Comparison of ENCODE assay signal across 38 mouse cellular contexts in genomic region chr4:63382676-63383369, GRCm38 (mm10). TPM values are rescaled to one million over a fixed set of nuclear protein-coding genes. Genes with fewer than 3 reads are reported as not detected.
DNase-seq lines count a peak whose midpoint lies in the region; ATAC-seq and TF ChIP-seq lines count a peak whose summit lies in the region.
"Had no signal": no experiment of that assay in that cellular context is flagged by ENCODE, and none has a peak within 500 bp of the region (broad histone marks: within the 10 kb centered on the region; RNA-seq: fewer than 3 reads in every experiment).

No protein-coding gene starts in this region.

- H3K9ac ChIP-seq in liver, embryonic 13.5 days, result peak overlapping the region; percentile 61
- no peak overlapping the region for H3K9ac ChIP-seq in kidney, embryonic 16.5 days (replicated peaks; ENCODE audit: low read length)
- H3K9ac ChIP-seq: embryonic facial prominence, embryonic 13.5 days; forebrain, embryonic 13.5 days; hindbrain, embryonic 12.5 days; intestine, embryonic 15.5 days; limb, embryonic 13.5 days; midbrain, embryonic 15.5 days; neural tube, embryonic 15.5 days had no signal

- H3K27me3 ChIP-seq in erythroblast, embryonic 14.5 days (ENCODE audit: control insufficient read depth), result no peaks in the 10 kb centered on the region
- H3K27me3 ChIP-seq in liver, embryonic 13.5 days, result no peaks in the 10 kb centered on the region
- H3K27me3 ChIP-seq in kidney, embryonic 16.5 days (ENCODE audit: insufficient read depth, low read length), result no peaks in the 10 kb centered on the region
- H3K27me3 ChIP-seq: embryonic facial prominence, embryonic 13.5 days; forebrain, embryonic 13.5 days; hindbrain, embryonic 12.5 days; intestine, embryonic 15.5 days; limb, embryonic 13.5 days; midbrain, embryonic 15.5 days; neural tube, embryonic 15.5 days had no signal

- no peaks in the 10 kb centered on the region for H3K9me3 ChIP-seq in erythroblast, embryonic 14.5 days (ENCODE audit: control insufficient read depth, low read length)
- H3K9me3 ChIP-seq in liver, embryonic 13.5 days (replicated peaks), result no peaks in the 10 kb centered on the region
- no peaks in the 10 kb centered on the region for H3K9me3 ChIP-seq in kidney, embryonic 16.5 days (ENCODE audit: low read length)
- H3K9me3 ChIP-seq: embryonic facial prominence, embryonic 13.5 days; forebrain, embryonic 13.5 days; heart, embryonic 10.5 days; hindbrain, embryonic 12.5 days; intestine, embryonic 15.5 days; limb, embryonic 13.5 days; midbrain, embryonic 10.5 days; midbrain, embryonic 15.5 days; neural tube, embryonic 15.5 days had no signal

- no peak overlapping the region for H3K4me3 ChIP-seq in bone marrow, adult 2 months (replicated peaks; ENCODE audit: control insufficient read depth, low read depth, low read length)
- H3K4me3 ChIP-seq in erythroblast, embryonic 14.5 days (replicated peaks), result peak overlapping the region; percentile 14
- no peak overlapping the region for H3K4me3 ChIP-seq in liver, embryonic 13.5 days (replicated peaks)
- no peak overlapping the region for H3K4me3 ChIP-seq in kidney, embryonic 16.5 days (ENCODE audit: low read length)
- H3K4me3 ChIP-seq: embryonic facial prominence, embryonic 13.5 days; forebrain, embryonic 13.5 days; heart, embryonic 10.5 days; hindbrain, embryonic 12.5 days; intestine, embryonic 15.5 days; left cerebral cortex, adult 2 months; limb, embryonic 13.5 days; midbrain, embryonic 10.5 days; midbrain, embryonic 15.5 days; neural tube, embryonic 15.5 days had no signal

- WGBS in bone marrow, adult 2 months, result 66% methylated on average over 4 of the region's 4 CpGs
- 45% methylated on average over 4 of the region's 4 CpGs for WGBS in liver, embryonic 13.5 days (ENCODE audit: insufficient replicate concordance)
- WGBS in kidney, embryonic 16.5 days, result 88% methylated on average over 4 of the region's 4 CpGs

- no peak for TF ChIP-seq POLR2A in bone marrow, adult 2 months (IDR thresholded peaks at IDR 0.05; ENCODE audit: borderline replicate concordance, control insufficient read depth, low read depth, low read length)

- no peak for TF ChIP-seq CTCF in bone marrow, adult 2 months (IDR thresholded peaks at IDR 0.05; ENCODE audit: control insufficient read depth, insufficient read depth, low read length)

- H3K4me2 ChIP-seq in liver, embryonic 13.5 days, result peak overlapping the region; percentile 59
- H3K4me2 ChIP-seq in kidney, embryonic 16.5 days (replicated peaks; ENCODE audit: low read depth, low read length), result no peak overlapping the region
- H3K4me2 ChIP-seq: embryonic facial prominence, embryonic 13.5 days; forebrain, embryonic 13.5 days; hindbrain, embryonic 12.5 days; intestine, embryonic 15.5 days; limb, embryonic 13.5 days; midbrain, embryonic 15.5 days; neural tube, embryonic 15.5 days had no signal

- ATAC-seq in liver, embryonic 13.5 days (ENCODE audit: low read depth), result peak; percentile 85
- peak; percentile 27; the same call in 1 of the 2 replicates for ATAC-seq in megakaryocyte progenitor cell, adult 5-6 weeks (replicated peaks; ENCODE audit: poor library complexity)
- no peak for ATAC-seq in kidney, embryonic 16.5 days (ENCODE audit: low FRiP score, low TSS enrichment)
- ATAC-seq: activated CD4-positive, CD25-positive, alpha-beta regulatory T cell, adult 4 months; CD4-positive, CD25-positive, alpha-beta regulatory T cell, adult 4 months; forebrain, embryonic 13.5 days; hindbrain, postnatal 0 days; intestine, embryonic 15.5 days; midbrain, embryonic 15.5 days had no signal

- peaks cover 11% of the 10 kb centered on the region for H3K4me1 ChIP-seq in bone marrow, adult 2 months (ENCODE audit: control insufficient read depth, insufficient read depth, low read length)
- H3K4me1 ChIP-seq in erythroblast, embryonic 14.5 days (ENCODE audit: control insufficient read depth), result peaks cover 82% of the 10 kb centered on the region
- peaks cover 61% of the 10 kb centered on the region for H3K4me1 ChIP-seq in liver, embryonic 13.5 days (replicated peaks)
- no peaks in the 10 kb centered on the region for H3K4me1 ChIP-seq in kidney, embryonic 16.5 days (ENCODE audit: insufficient read depth, low read length)
- H3K4me1 ChIP-seq: embryonic facial prominence, embryonic 13.5 days; heart, embryonic 10.5 days; intestine, embryonic 15.5 days; limb, embryonic 13.5 days; midbrain, embryonic 15.5 days; neural tube, embryonic 15.5 days had no signal

- H3K36me3 ChIP-seq in erythroblast, embryonic 14.5 days (ENCODE audit: control insufficient read depth), result peaks cover 89% of the 10 kb centered on the region
- peaks cover 44% of the 10 kb centered on the region for H3K36me3 ChIP-seq in liver, embryonic 13.5 days
- peaks cover 62% of the 10 kb centered on the region for H3K36me3 ChIP-seq in kidney, embryonic 16.5 days (ENCODE audit: insufficient read depth, low read length)

- H3K27ac ChIP-seq in bone marrow, adult 2 months (ENCODE audit: control insufficient read depth, insufficient read depth, low read depth, low read length, poor library complexity), result peak overlapping the region; percentile 38
- H3K27ac ChIP-seq in liver, embryonic 13.5 days, result peak overlapping the region; percentile 86
- H3K27ac ChIP-seq in kidney, embryonic 16.5 days (ENCODE audit: low read length), result no peak overlapping the region
- H3K27ac ChIP-seq: embryonic facial prominence, embryonic 13.5 days; forebrain, embryonic 13.5 days; heart, embryonic 10.5 days; hindbrain, embryonic 12.5 days; hindbrain, postnatal 0 days; intestine, embryonic 15.5 days; left cerebral cortex, adult 2 months; limb, embryonic 13.5 days; macrophage; midbrain, embryonic 10.5 days; midbrain, embryonic 15.5 days; neural tube, embryonic 15.5 days; stomach, postnatal 0 days had no signal

- peak; percentile 49 for DNase-seq in liver, embryonic 13.5 days
- no peak for DNase-seq in ovary, postnatal 36 days (ENCODE audit: low spot score)
- DNase-seq in left cerebral cortex, adult 18-20 months (ENCODE audit: low spot score in 2 of 2), result no peak
- DNase-seq: adrenal gland, adult 2 months; cerebellum, adult 11 months; cerebellum, postnatal 10 days; gastrocnemius, postnatal 14 days; heart, postnatal 36 days; kidney, adult 2 months; kidney, postnatal 10 days; layer of hippocampus, adult 9-11 months; lung, adult 2 months; lung, postnatal 10 days; right cerebral cortex, postnatal 25 days had no signal

RNA-seq across cellular contexts. Expression of gene Akna, which starts 20.3 kb away (rescaled TPM):
- 34.5 and 61.0 TPM in 2 replicates for polyA plus RNA-seq in bone marrow, adult 2 months (2011; ENCODE audit: insufficient read depth, insufficient read length, low replicate concordance, missing spikeins)
- 1.3 and 1.6 TPM in 2 replicates for polyA plus RNA-seq in erythroblast, embryonic 14.5 days (2012)
- polyA plus RNA-seq in liver, embryonic 13.5 days (2015; fragmentation: Nextera tagmentation; extraction: Ambion mirVana), result 3.0 and 3.8 TPM in 2 replicates
- total RNA-seq in megakaryocyte progenitor cell, adult 5-6 weeks (2015), result 20.9 and 26.7 TPM in 2 replicates
- total RNA-seq in megakaryocyte progenitor cell, adult 5-6 weeks (2017), result 11.8 and 13.7 TPM in 2 replicates
- 7.1 and 9.4 TPM in 2 replicates for polyA plus RNA-seq in kidney, embryonic 16.5 days (2015; fragmentation: Nextera tagmentation; extraction: Ambion mirVana)
- total RNA-seq in left cerebral cortex, adult 18-20 months (2021), result 1 to 10 TPM; 3.3 TPM

RNA-seq across cellular contexts. Expression of gene Orm2, which starts 20.6 kb away (rescaled TPM):
- polyA plus RNA-seq in bone marrow, adult 2 months (2011; ENCODE audit: insufficient read depth, insufficient read length, low replicate concordance, missing spikeins), result not detected in 2 replicates
- not detected in 2 replicates for polyA plus RNA-seq in erythroblast, embryonic 14.5 days (2012)
- not detected in 2 replicates for polyA plus RNA-seq in liver, embryonic 13.5 days (2015; fragmentation: Nextera tagmentation; extraction: Ambion mirVana)
- total RNA-seq in megakaryocyte progenitor cell, adult 5-6 weeks (2015), result not detected in 2 replicates
- not detected in 2 replicates for total RNA-seq in megakaryocyte progenitor cell, adult 5-6 weeks (2017)
- not detected in 2 replicates for polyA plus RNA-seq in kidney, embryonic 16.5 days (2015; fragmentation: Nextera tagmentation; extraction: Ambion mirVana)
- not detected for total RNA-seq in left cerebral cortex, adult 18-20 months (2021)
- total RNA-seq: common myeloid progenitor, adult 5-6 weeks; gastrocnemius, postnatal 14 days; granulocyte monocyte progenitor cell, adult 5-6 weeks; heart, postnatal 36 days; hindbrain, postnatal 0 days; left cerebral cortex, adult 2 months; left cerebral cortex, postnatal 36 days had no signal
- polyA plus RNA-seq: embryonic facial prominence, embryonic 13.5 days; forebrain, embryonic 13.5 days; heart, embryonic 10.5 days; heart, embryonic 16.5 days; hindbrain, embryonic 12.5 days; hindbrain, postnatal 0 days; intestine, embryonic 15.5 days; kidney, adult 2 months; limb, embryonic 13.5 days; macrophage; midbrain, embryonic 10.5 days; midbrain, embryonic 15.5 days; neural tube, embryonic 15.5 days; stomach, postnatal 0 days had no signal

RNA-seq across cellular contexts. Expression of gene Orm3, which starts 26.9 kb away (rescaled TPM):
- not detected in 2 replicates for polyA plus RNA-seq in bone marrow, adult 2 months (2011; ENCODE audit: insufficient read depth, insufficient read length, low replicate concordance, missing spikeins)
- not detected in 2 replicates for polyA plus RNA-seq in erythroblast, embryonic 14.5 days (2012)
- not detected in 2 replicates for polyA plus RNA-seq in liver, embryonic 13.5 days (2015; fragmentation: Nextera tagmentation; extraction: Ambion mirVana)
- total RNA-seq in megakaryocyte progenitor cell, adult 5-6 weeks (2015), result not detected in 2 replicates
- not detected in 2 replicates for total RNA-seq in megakaryocyte progenitor cell, adult 5-6 weeks (2017)
- not detected in 2 replicates for polyA plus RNA-seq in kidney, embryonic 16.5 days (2015; fragmentation: Nextera tagmentation; extraction: Ambion mirVana)
- not detected for total RNA-seq in left cerebral cortex, adult 18-20 months (2021)
- total RNA-seq: common myeloid progenitor, adult 5-6 weeks; gastrocnemius, postnatal 14 days; granulocyte monocyte progenitor cell, adult 5-6 weeks; hindbrain, postnatal 0 days; left cerebral cortex, adult 2 months; left cerebral cortex, postnatal 36 days had no signal
- polyA plus RNA-seq: embryonic facial prominence, embryonic 13.5 days; forebrain, embryonic 13.5 days; heart, embryonic 10.5 days; heart, embryonic 16.5 days; hindbrain, embryonic 12.5 days; hindbrain, postnatal 0 days; intestine, embryonic 15.5 days; limb, embryonic 13.5 days; macrophage; midbrain, embryonic 10.5 days; midbrain, embryonic 15.5 days; neural tube, embryonic 15.5 days; stomach, postnatal 0 days; thymus, postnatal 0 days had no signal

RNA-seq across cellular contexts. Expression of gene Orm1, which starts 38.5 kb away (rescaled TPM):
- 13.2 and 43.2 TPM in 2 replicates for polyA plus RNA-seq in bone marrow, adult 2 months (2011; ENCODE audit: insufficient read depth, insufficient read length, low replicate concordance, missing spikeins)
- polyA plus RNA-seq in erythroblast, embryonic 14.5 days (2012), result not detected in 2 replicates
- not detected in 2 replicates for polyA plus RNA-seq in liver, embryonic 13.5 days (2015; fragmentation: Nextera tagmentation; extraction: Ambion mirVana)
- total RNA-seq in megakaryocyte progenitor cell, adult 5-6 weeks (2015), result 1.5 and 4.2 TPM in 2 replicates
- 4.7 and 6.6 TPM in 2 replicates for total RNA-seq in megakaryocyte progenitor cell, adult 5-6 weeks (2017)
- polyA plus RNA-seq in kidney, embryonic 16.5 days (2015; fragmentation: Nextera tagmentation; extraction: Ambion mirVana), result not detected in 2 replicates
- not detected for total RNA-seq in left cerebral cortex, adult 18-20 months (2021)
- total RNA-seq: gastrocnemius, postnatal 14 days; hindbrain, postnatal 0 days; left cerebral cortex, adult 2 months; left cerebral cortex, postnatal 36 days had no signal
- polyA plus RNA-seq: activated CD4-positive, CD25-positive, alpha-beta regulatory T cell, adult 4 months; CD4-positive, CD25-positive, alpha-beta regulatory T cell, adult 4 months; embryonic facial prominence, embryonic 13.5 days; forebrain, embryonic 13.5 days; heart, embryonic 10.5 days; heart, embryonic 16.5 days; hindbrain, embryonic 12.5 days; hindbrain, postnatal 0 days; intestine, embryonic 15.5 days; limb, embryonic 13.5 days; midbrain, embryonic 10.5 days; midbrain, embryonic 15.5 days; neural tube, embryonic 15.5 days had no signal
